ENCODE assay signal across 8 mouse cellular contexts in the genomic region with DNA sequence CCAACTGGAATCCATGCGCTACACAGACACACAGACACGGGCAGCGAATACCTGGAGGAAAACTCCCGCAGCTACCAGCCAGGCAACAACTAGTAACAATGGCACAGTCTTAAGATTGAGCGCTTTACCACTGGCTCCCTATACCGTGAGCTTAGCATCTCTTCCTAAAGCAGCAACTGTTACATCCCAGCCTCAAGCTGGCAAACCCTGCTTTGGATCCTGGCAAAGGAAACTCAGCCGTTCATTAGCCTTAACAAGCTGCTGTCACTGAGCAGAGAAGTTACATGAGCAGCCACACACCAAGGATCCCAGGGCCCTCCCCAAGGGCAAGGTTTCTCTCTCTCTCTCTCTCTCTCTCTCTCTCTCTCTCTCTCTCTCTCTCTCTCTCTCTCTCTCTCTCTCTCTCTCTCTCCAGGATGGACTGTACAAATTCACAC. TPM values are rescaled to one million over a fixed set of nuclear protein-coding genes. Genes with fewer than 3 reads are reported as not detected.
DNase-seq lines count a peak whose midpoint lies in the region; ATAC-seq lines count a peak whose summit lies in the region.

No protein-coding gene starts in this region.

- peak overlapping the region; percentile 72 for H3K4me3 ChIP-seq in forebrain, embryonic 12.5 days (replicated peaks)

- H3K36me3 ChIP-seq in forebrain, embryonic 12.5 days (replicated peaks) = no peaks in the 10 kb centered on the region

- WGBS in forebrain, embryonic 12.5 days = 7% methylated on average over 7 of the region's 7 CpGs

- peak overlapping the region; percentile 100 for H3K27ac ChIP-seq in forebrain, embryonic 12.5 days

- H3K9ac ChIP-seq in forebrain, embryonic 12.5 days = peak overlapping the region; percentile 98

- H3K9me3 ChIP-seq in forebrain, embryonic 12.5 days = no peaks in the 10 kb centered on the region

- no peaks in the 10 kb centered on the region for H3K27me3 ChIP-seq in forebrain, embryonic 12.5 days

- ATAC-seq in forebrain, embryonic 12.5 days (ENCODE audit: low FRiP score) = no peak

- H3K4me2 ChIP-seq in forebrain, embryonic 12.5 days = peak overlapping the region; percentile 66

- intact Hi-C loops in heart, postnatal 36 days (cut with DNase I) = loop anchor here (1.0 to 2.0 kb wide), 2 partner anchors 21 to 100 kb away; no protein-coding TSS in a partner anchor

- DNase-seq in CD4-positive helper T cell, adult 2 months (ENCODE audit: low read depth, low spot score) = peak; percentile 27
- DNase-seq in adrenal gland, postnatal 25 days = peak; percentile 12
- DNase-seq in heart, postnatal 36 days = peak; percentile 48 to 60
- peak; percentile 59 for DNase-seq in layer of hippocampus, adult 9-11 months
- peak; percentile 28 for DNase-seq in lung, postnatal 25 days (ENCODE audit: low spot score)
- peak; percentile 46 for DNase-seq in skeletal muscle tissue, adult 2 months (ENCODE audit: low read depth, low spot score)
- DNase-seq in spleen, adult 18-20 months = no peak

- peaks cover 51% of the 10 kb centered on the region for H3K4me1 ChIP-seq in forebrain, embryonic 12.5 days

RNA-seq across cellular contexts. Expression of a gene that starts 2.7 kb away (rescaled TPM):
- total RNA-seq in adrenal gland, postnatal 25 days (2021) = 18.6 and 23.3 TPM in 2 replicates
- polyA plus RNA-seq in forebrain, embryonic 12.5 days (2016; fragmentation: Nextera tagmentation; extraction: Ambion mirVana) = 40.7 and 46.9 TPM in 2 replicates
- 10 to 100 TPM; 16.3 to 17.0 TPM for total RNA-seq in heart, postnatal 36 days (2021)

Comparison
In these comparisons a context has a peak if more than half of its experiments do, and no peak if none do; other contexts are left out.
1. DNase-seq: peak in CD4-positive helper T cell, adult 2 months (single experiment), adrenal gland, postnatal 25 days (single experiment), heart, postnatal 36 days (2 of 2), layer of hippocampus, adult 9-11 months (single experiment), lung, postnatal 25 days (single experiment) and skeletal muscle tissue, adult 2 months (single experiment); none in spleen, adult 18-20 months (0 of 2).